Mouse (Mus musculus) megakaryocyte-erythroid progenitor cell, adult 5 weeks (primary cell): ENCODE results near the gene Pcsk6. TPM values are rescaled to one million over a fixed set of nuclear protein-coding genes. Genes with fewer than 3 reads are reported as not detected.

Source experiments
- polyA plus RNA-seq: library from polyadenylated mRNA; stranded (reverse); fragments of >175 nt; gene quantifications from 2 replicates; pipeline ENCODE4 v1.2.3, GENCODE M21; 2012

The Pcsk6 gene
- polyA plus RNA-seq: 0.08 TPM in 1 of 2 replicates, not detected in the other

DNA sequence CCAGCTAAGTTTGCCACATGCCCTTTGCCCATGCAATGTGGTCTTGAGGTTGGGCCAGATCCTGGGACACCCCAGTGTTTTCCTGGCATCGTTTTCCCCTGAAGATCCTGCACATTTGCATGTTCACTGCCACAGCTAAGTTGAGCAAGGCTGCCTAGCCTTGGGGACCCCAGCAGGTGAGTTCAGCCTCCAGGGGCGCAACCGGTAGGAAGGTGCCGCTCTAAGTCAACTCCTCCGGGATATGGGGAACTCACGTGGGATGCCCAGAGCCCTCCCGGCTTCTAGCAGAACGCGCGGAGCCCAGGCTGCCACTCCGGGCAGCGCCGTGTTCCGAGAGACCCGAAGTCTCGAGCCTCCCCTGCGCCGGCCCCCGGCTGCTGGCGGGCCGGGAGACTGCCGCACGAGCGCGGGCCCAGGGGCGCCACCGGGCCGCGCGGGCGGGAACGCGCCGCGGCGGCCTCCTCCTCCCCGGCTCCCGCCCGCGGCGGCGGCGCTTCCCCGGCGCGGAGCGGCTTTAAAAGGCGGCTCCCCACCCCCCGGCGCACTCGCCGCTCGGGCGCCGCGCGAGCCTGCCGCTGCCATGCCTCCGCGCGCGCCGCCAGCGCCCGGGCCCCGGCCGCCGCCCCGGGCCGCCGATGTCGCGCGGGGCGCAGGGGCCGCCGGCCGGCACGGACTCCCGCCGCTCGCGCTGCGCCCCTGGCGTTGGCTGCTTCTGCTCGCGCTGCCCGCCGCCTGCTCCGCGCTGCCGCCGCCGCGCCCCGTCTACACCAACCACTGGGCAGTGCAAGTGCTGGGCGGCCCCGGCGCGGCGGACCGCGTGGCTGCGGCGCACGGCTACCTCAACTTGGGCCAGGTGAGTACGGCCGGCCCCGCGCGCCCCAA, at the start of gene Pcsk6:
Pcsk6 (plus strand) TSS at position 144 of the 882 bp plus-strand sequence.

DNA sequence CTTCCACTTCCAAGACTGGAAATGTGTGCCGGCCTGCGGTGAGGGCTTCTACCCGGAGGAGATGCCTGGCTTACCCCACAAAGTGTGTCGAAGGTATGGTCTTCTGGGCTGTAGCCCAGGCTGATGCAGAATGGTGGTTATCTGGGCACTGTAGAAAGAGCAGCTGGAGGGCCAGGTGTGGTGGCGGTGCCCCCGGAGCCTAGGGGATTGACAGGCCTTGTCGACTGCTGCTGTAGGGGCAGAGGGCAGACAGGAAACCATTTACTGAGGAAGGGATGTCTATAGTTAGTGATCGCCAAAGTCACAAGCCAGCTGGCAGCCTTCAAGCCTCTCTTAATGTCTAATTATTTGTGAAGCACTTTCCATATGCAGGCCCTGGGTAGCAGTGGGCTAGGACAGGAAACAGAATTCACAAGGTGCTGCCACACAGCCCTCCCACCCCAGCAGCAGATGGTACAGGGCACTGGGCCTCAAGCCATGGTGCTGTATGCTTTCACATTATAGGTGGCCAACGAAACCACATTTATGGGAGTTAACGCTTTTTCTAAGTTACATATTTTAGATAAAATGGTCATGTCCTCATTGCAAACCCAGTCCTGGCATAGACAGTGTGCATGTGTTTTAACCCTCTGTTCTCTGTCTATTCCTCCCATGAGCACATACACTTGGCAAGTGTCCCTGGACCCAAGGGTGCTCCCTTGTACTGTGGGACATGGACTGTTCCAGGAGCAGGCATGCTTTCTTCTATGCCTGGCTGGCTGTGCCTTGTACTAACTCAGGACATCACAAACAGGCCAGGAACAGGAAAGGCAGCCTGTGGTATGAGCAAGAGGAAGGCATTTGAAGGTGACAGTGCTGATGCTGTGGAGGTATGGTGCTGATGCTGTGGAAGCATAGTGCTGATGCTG, 182.3 kb downstream of the Pcsk6 start, which contains the start of gene Gm45213:
Gm45213 (plus strand) TSS at position 51 of the 908 bp plus-strand sequence.

DNA sequence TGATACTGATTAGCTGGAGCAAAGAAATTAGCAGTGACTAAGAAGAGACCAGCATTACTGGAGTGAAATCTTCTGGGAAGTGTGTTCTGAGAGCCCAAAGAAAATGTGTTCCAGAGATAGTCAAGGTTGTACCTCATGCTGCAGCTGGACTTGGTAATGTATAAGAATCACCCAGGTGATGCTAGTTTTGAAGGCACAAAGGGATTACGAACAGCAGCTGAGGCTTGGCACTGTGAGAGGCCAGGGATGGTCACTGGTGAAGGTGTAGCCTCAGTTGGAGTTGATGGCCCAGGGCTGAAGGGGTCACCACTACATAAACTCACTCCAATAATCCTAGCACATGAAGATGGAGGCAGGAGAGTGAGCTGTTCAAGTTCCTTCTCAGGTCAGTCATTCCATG, 197.2 kb downstream of the Pcsk6 start, which contains the start of gene Snrpa1:
Snrpa1 (plus strand) TSS at position 301 of the 400 bp plus-strand sequence.

DNA sequence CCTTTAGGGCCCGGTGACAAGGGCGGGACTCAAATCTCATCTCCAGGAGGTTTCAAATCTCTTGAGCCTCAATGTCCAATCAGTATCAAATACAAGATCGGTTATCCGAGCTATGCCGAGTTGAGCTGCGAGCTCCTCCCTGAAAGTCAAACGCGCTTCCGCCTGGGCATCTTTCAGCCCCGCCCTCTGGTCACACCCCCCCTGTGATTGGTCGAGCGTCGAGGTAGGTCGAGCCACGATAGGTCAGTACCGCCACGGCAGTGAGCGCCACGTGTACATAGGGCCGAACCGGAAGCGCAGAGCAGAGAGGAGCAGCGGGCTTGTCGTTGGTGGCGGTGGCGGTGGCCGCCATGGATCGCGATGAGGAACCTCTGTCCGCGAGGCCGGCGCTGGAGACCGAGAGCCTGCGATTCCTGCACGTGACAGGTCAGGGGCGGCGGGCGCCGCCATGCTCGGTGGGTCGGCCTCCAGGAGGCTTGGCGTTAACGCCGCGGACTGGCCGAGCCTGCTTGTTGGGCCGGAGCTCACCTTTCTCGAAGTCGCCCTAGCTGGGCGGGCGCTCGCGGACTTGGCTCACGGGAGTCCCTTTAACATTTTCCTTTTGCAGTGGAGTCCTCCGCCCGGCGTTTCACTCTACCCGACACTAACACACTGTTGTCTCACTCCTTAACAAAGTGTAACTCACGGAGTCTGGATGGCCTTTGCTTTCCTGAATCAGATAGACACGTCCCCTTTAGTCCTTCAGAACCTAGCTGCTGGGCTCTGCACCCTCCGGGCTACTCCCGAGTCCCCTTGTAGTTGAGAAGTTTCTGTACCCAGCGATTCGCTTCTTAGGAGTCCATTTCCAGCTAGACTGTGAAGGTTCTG, 218.1 kb downstream of the Pcsk6 start, which contains the start of gene Selenos:
Selenos (plus strand) TSS at position 286 of the 867 bp plus-strand sequence.

Other genes starting within 250 kb of the Pcsk6 start
- gene Tarsl2, start 216.8 kb upstream of the Pcsk6 start, polyA plus RNA-seq: 8.7 and 11.1 TPM in 2 replicates
- 8.6 and 12.2 TPM in 2 replicates for gene Tm2d3, start 170.6 kb upstream of the Pcsk6 start, polyA plus RNA-seq
- gene Gm45213, start 181.9 kb downstream of the Pcsk6 start, polyA plus RNA-seq: not detected in 2 replicates
- gene Snrpa1, start 197.3 kb downstream of the Pcsk6 start, polyA plus RNA-seq: 122 and 173 TPM in 2 replicates
- 61.0 and 69.3 TPM in 2 replicates for gene Selenos, start 217.9 kb downstream of the Pcsk6 start, polyA plus RNA-seq
- 13.1 and 14.6 TPM in 2 replicates for gene Chsy1, start 247.8 kb downstream of the Pcsk6 start, polyA plus RNA-seq